Mouse (Mus musculus) MN1 (cell line): Measurements from ENCODE around the gene Oasl1.
"Not testable (repeated sequence)": the region's sequence is repeated elsewhere in the genome, so short reads cannot be mapped to it uniquely, and the experiment has no call there.

Experiments used
- DNase-seq: peaks from one replicate; pipeline ENCODE4 v3.0.0-alpha.2; 2016; ENCODE audit warnings: low spot score

Gene Oasl1

GRCm38 (mm10) chr5:114926153-114926684 lies 3.2 kb downstream of the Oasl1 start:
- peak; percentile 55 for DNase-seq

- peak; percentile 13 for DNase-seq
These were observed 3.7 kb downstream of the Oasl1 start for GRCm38 (mm10) chr5:114926753-114927152.

GRCm38 (mm10) chr5:114931626-114932025 lies 8.6 kb downstream of the Oasl1 start:
- no peak for DNase-seq

GRCm38 (mm10) chr5:114933206-114933605 lies 10.2 kb downstream of the Oasl1 start:
- DNase-seq: no peak

- DNase-seq: no peak
These were observed 12.8 kb downstream of the Oasl1 start for GRCm38 (mm10) chr5:114935838-114936237.

GRCm38 (mm10) chr5:114941138-114941537 lies 18.1 kb downstream of the Oasl1 start:
- DNase-seq: not testable (repeated sequence)

- DNase-seq: peak; percentile 82
These were observed 19.2 kb downstream of the Oasl1 start, which contains the start of gene 2210016L21Rik for GRCm38 (mm10) chr5:114942074-114942765. Gene 2210016L21Rik, plus strand, starts transcription at chr5:114942158.

GRCm38 (mm10) chr5:114942766-114943130 lies 19.7 kb downstream of the Oasl1 start:
- DNase-seq: no peak

- DNase-seq: no peak
These were observed 22.0 kb downstream of the Oasl1 start for GRCm38 (mm10) chr5:114945072-114945471.

GRCm38 (mm10) chr5:114948891-114949290 lies 25.9 kb downstream of the Oasl1 start:
- DNase-seq: no peak

- DNase-seq: peak; percentile 28
These were observed 26.3 kb downstream of the Oasl1 start for GRCm38 (mm10) chr5:114949316-114949715.

GRCm38 (mm10) chr5:114949812-114950211 lies 26.8 kb downstream of the Oasl1 start:
- peak; percentile 69 for DNase-seq

GRCm38 (mm10) chr5:114950669-114951068 lies 27.6 kb downstream of the Oasl1 start:
- no peak for DNase-seq

GRCm38 (mm10) chr5:114951279-114951880 lies 28.3 kb downstream of the Oasl1 start:
- no peak for DNase-seq

GRCm38 (mm10) chr5:114953326-114953725 lies 30.3 kb downstream of the Oasl1 start:
- DNase-seq: no peak

GRCm38 (mm10) chr5:114958069-114958468 lies 35.0 kb downstream of the Oasl1 start:
- no peak for DNase-seq

- DNase-seq: peak; percentile 17
These were observed 38.7 kb downstream of the Oasl1 start for GRCm38 (mm10) chr5:114961590-114962360.

GRCm38 (mm10) chr5:114964315-114964966 lies 41.4 kb downstream of the Oasl1 start:
- no peak for DNase-seq

GRCm38 (mm10) chr5:114964967-114965898 lies 42.2 kb downstream of the Oasl1 start:
- DNase-seq: no peak

GRCm38 (mm10) chr5:114967523-114968268 lies 44.7 kb downstream of the Oasl1 start:
- no peak for DNase-seq
